Mouse (Mus musculus) CD4-positive, CD25-positive, alpha-beta regulatory T cell, adult 4 months (primary cell): ENCODE data around the gene Gm14139. TPM values are rescaled to one million over a fixed set of nuclear protein-coding genes. Genes with fewer than 3 reads are reported as not detected.
A peak's percentile ranks its signal among the peaks of the same experiment; 100 is the strongest.
"Not testable (repeated sequence)": the region's sequence is repeated elsewhere in the genome, so short reads cannot be mapped to it uniquely, and the experiment has no call there.

Experiments
- ATAC-seq: one replicate; pipeline ENCODE4 v1.8.0; 2017
- polyA plus RNA-seq, 2 experiments: library from polyadenylated mRNA; unstranded; fragments of 100-300 nt; shearing (Covaris generic); gene quantifications; one replicate each; pipeline ENCODE4 v1.2.1; 2017

Gm14139 gene
- 1 to 10 TPM; 1.1 to 1.8 TPM for polyA plus RNA-seq

DNA sequence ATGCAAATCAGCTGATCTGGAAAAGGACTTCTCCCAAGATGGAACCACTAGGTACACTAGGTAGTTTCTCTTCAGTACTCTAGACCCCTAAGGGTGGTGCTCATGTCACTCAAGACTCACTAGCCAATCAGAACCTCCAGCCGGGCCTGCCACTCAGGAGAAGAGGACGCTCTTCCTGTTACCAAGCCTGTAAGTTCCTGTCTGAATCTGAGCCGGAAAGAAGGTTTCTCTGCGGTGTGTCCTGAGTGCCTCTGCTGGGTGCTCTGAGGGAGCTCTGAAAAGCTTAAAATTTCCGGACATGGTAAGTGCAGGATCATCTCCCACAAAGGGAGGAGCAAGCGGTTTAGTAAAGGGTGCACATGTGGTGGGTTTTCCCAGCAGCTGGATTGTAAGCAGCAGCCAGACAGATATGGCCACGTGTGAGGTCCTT, at the start of gene Gm14139:
Gene Gm14139, plus strand, starts transcription at position 186 of the 430 bp plus-strand sequence.
- ATAC-seq, result peak; percentile 72

DNA sequence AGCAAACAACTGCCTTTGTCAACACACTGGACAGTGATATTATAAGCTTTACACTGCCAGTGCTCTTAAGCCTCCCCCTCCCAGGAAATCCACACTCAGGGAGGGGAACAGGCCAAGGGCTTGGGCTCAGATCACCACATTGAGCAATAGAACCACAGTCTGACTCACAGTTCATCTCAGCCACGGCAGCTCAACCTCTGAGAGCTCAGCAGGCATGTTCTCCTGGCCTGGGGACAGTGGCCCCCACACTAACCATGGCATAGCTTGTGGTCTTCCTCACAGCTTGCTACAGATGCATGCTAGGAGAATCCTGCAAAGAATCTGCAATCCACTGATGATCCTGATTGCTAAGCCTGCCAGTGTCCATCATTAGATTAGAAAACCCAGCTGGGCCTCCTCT, 49.6 kb upstream of the Gm14139 start:
- ATAC-seq, result not testable (repeated sequence)

DNA sequence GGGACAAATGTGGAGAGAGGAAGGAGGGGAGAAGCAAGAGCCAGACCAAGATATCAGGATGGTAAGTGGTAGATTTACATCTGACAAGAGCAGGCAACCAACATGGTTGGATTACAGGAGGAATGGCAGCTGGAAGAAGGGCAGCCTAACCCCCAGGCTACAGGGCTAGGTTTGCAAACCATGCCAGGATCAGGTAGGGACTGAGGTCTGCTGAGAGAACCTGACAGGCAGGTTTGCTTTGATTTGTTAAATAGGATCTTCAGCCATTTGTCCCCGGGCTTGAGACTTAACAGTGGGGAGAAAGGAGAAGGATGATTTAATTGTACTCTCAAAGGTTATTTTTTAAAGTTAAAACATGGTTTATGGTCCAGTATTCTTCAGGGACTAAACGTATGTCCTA, 48.8 kb upstream of the Gm14139 start:
- ATAC-seq, result no peak

DNA sequence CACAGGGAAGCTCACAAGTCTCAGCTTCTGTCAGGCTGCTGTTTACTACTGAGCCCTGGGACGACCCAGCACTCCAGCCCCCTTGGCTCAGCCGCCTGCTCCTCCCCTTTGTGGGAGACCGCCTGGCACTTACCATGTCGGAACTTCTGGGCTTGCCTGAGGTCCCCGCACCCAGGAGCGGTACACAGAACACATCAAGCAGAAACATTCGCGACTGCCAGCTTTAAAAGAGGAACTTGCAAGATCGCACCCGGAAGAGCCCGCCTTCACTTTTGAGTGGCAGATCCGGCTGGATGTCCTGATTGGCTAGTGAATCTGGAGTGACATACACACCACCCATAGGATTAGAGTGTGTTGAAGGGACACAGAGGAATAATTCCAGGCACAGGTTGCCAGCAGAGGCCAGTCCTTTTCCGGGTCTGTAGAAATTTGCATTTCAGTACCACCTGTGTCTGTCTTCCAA, 45.1 kb upstream of the Gm14139 start, which contains the start of gene Zfp120:
Gene Zfp120, minus strand, starts transcription at position 274 of the 463 bp plus-strand sequence.
- peak; percentile 95 for ATAC-seq

DNA sequence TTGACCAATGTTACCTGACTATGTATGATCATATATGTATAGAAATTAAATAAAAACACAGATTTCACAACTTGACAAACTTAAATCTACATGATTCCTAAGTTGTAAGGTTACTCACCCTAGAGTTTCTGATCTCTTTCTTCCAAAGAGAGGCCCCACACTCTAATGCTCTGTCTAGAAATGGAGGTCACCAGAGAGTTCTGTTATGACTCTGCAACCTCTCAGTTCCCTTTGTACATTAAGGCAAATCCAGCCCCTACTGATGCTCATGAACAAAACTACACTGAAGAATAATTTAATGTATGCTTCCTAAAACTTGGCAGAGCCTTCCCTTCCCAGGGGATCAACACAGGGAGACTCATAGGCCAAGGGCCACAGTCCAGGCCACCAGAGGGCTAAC, 14.9 kb upstream of the Gm14139 start:
- no peak for ATAC-seq

DNA sequence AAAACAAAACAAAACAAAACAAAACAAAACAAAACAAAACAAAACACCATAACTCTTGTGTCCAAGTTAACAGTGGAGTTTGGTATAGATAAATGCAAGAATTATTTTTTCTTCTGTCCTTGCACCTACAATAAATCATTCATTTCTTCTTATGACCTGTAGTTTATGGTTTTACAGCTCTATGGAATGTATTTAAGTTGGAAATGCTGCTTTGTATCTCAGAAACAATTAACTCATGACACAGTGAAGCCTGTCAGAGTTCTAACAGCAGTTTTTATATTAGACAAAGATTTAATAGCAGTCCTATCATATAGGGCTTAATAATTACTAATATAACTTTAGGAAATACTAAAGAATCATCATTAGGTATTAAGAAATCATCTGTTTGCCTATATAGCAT, 7.7 kb upstream of the Gm14139 start:
- no peak for ATAC-seq

DNA sequence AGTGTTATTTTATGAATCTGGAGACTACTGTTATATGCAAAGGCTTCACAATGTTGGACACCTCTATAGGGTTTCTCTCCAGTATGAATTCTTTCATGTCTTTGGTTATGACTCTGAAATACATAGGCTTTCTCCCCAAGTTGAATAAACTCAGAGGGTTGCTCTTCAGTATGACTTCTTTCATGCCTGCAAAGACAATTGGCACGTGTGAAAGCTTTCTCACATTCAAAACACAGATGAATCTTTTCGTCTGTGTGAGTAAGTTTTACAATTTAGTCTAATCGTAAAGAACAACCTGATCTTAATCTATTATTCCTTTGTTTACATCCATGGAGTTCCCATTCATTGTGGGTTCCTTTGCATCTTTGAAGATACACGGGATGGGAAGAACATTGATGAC, 2.0 kb upstream of the Gm14139 start, which contains the start of gene Gm10770:
Gene Gm10770, minus strand, starts transcription at position 101 of the 400 bp plus-strand sequence.
- not testable (repeated sequence) for ATAC-seq

- peak; percentile 47 for ATAC-seq
Measured at GRCm38 (mm10) chr2:150181046-150181445, 509 bp upstream of the Gm14139 start.

DNA sequence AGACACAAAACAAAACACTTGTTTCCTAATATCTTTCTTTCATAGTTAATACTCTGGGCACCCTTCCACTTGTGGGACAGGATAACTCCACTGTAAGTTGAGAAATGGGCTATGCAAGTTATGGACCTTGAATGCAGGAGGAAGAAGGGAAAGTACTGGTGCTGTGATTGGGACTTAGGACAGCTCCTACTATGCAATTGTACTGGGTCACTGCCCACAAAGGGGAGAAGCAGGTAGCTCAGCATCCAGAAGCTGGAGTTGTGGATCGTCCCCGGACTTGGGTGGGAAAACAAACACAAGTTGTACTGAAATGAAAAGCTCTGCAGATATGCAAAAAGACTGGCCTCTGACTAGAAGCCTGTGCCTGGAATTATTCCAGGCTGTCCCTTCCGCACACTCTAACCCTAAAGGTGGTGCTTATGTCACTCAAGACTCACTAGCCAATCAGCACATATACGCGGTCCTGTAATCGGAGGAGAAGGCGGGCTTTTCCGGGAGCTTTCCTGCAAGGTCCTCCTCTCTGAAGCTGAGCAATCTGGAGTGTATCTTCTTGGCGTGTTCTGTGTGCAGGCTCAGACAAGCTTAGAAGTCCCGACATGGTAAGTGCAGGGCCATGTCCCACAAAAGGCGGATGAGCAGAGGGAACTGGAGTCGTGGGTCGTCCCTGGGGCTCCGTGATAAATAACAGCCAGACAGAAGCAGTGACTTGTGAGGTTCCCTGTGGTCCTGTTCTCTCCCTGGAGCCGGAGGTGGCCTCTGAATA, 36.2 kb downstream of the Gm14139 start, which contains the start of gene Zfp937:
Gene Zfp937, plus strand, starts transcription at position 474 of the 763 bp plus-strand sequence.
- ATAC-seq, result peak; percentile 97

DNA sequence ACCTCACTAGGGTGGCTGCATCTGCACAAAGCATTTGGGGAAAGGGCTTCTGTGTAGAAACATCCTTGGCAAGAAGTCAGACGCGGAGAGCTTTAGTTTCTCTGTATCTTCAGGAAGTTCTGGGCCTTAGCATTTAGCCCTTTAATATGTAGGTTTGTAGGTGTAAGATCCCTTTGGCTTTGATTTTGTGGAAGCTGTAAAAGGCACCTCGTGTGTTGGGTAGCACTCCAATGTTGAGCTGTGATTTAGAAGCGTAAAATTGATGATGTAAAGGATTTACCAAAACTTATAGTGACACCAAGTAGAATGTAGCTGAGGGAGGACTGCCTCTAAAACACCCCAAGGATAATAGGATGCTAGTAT, 36.8 kb downstream of the Gm14139 start:
- ATAC-seq, result peak; percentile 32

- not testable (repeated sequence) for ATAC-seq
Measured at GRCm38 (mm10) chr2:150223263-150223662, 41.7 kb downstream of the Gm14139 start.

Other genes starting within 250 kb of the Gm14139 start
- gene Zfp120, start 45.0 kb upstream of the Gm14139 start, polyA plus RNA-seq, result 10 to 100 TPM; 29.7 to 41.3 TPM
- gene Gm10770, start 2.1 kb upstream of the Gm14139 start, polyA plus RNA-seq, result not detected
- gene Zfp937, start 36.3 kb downstream of the Gm14139 start, polyA plus RNA-seq, result 10 to 100 TPM; 16.6 to 19.7 TPM
- gene Gm21994, start 73.8 kb downstream of the Gm14139 start, polyA plus RNA-seq, result 10 to 100 TPM; 27.8 to 46.0 TPM
- under 1 TPM in 1 of 2 experiments, not detected in 1; 0.32 TPM for gene Gm14124, start 75.8 kb downstream of the Gm14139 start, polyA plus RNA-seq
- gene Gm10130, start 141.9 kb downstream of the Gm14139 start, polyA plus RNA-seq, result 10 to 100 TPM in 1 of 2 experiments, 1 to 10 TPM in 1; 8.6 to 31.9 TPM
- gene 3300002I08Rik, start 181.0 kb downstream of the Gm14139 start, polyA plus RNA-seq, result 10 to 100 TPM in 1 of 2 experiments, 1 to 10 TPM in 1; 4.5 to 11.8 TPM